Mouse (Mus musculus): Measurements from ENCODE around the gene Zdhhc18. TPM values are rescaled to one million over a fixed set of nuclear protein-coding genes. Genes with fewer than 3 reads are reported as not detected.
A peak's percentile ranks its signal among the peaks of the same experiment; 100 is the strongest.

The Zdhhc18 gene
- total RNA-seq, 2 experiments from 2014 or later: 29.3 to 32.9 TPM

DNA sequence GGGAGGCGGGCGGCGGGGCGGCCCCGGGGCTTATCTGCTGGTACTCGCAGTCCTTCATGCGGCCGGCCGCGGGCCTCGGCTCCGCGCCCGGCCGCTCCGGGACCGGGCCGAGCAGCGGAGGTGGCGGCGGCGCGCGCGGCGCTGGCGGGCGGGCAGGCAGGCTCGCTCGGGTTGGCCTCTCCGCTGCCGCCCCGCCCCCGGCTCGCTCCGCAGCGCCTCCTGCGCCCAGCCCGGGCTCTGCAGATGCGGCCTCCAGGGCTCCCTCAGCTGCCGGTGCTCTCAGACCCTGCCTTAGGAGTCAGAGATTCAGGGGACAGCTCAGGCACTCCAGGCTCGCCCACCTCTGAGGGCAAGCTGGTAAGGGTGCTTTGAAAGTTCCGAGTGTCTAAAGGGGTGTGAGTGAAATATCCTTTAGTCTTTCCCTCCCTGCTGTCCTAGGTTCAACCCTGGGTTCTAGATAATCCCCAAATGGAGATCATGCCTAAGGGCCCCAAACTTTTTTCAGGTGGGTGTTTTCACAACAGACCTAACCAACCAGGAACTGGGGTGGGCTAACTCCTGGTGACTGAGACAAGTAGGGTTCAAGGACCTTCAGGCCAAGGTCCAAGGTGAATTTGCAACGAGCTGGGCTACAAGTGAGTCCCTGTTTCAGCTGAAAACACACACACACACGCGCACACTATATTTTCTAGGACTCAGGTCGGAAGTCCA, 16.5 kb downstream of the Zdhhc18 start:
- intact Hi-C loops (cut with DNase I): loop anchor here (5.0 kb wide), 1 partner anchor 36 kb away; no protein-coding TSS in a partner anchor
- DNase-seq (ENCODE audit: low spot score in 2 of 2): peak; percentile 83 to 87

DNA sequence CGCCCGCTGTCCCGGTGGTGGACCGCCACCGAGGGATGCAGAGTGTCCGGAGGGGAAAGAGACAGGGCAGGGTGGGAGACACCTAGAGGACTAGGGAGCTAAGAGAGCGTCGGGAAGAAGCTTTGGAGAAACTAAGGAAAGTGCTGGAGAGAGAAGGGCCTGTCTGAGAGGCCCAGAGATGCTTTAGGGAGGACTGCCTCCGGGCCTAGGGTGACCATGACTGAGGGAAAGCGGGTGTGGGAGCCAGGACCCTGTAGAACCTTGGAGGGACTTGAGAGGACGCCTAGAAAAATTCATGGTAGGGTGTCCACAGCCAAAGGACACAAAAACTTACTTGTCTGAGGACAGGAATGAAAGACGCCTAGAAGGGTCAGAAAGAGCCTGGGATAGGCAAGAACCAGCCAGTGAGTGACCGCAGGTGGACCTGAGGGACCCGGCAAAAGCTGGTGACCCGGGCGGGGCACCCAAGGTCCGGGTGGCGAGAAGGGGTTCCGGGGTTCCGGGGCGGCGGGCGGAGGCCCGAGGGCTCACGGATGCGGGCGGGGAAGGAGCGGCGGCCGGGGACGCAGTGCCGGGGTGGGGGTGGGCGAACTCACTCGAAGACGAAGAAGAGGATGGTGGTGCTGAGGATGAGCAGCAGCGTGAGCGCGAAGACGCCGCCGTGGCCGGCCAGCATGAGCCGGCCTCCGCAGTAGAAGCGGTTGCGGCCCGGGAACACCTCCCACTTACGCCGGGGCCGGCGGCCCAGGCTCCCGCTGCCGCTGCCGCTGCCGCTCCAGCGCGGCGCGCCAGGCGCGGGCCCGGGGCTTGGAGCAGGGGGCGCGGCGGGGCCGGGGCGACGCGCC, 17.2 kb downstream of the Zdhhc18 start:
- intact Hi-C loops (cut with DNase I): loop anchor here (5.0 kb wide), 1 partner anchor 35 kb away; no protein-coding TSS in a partner anchor
- no peak for DNase-seq (ENCODE audit: low spot score in 2 of 2)

DNA sequence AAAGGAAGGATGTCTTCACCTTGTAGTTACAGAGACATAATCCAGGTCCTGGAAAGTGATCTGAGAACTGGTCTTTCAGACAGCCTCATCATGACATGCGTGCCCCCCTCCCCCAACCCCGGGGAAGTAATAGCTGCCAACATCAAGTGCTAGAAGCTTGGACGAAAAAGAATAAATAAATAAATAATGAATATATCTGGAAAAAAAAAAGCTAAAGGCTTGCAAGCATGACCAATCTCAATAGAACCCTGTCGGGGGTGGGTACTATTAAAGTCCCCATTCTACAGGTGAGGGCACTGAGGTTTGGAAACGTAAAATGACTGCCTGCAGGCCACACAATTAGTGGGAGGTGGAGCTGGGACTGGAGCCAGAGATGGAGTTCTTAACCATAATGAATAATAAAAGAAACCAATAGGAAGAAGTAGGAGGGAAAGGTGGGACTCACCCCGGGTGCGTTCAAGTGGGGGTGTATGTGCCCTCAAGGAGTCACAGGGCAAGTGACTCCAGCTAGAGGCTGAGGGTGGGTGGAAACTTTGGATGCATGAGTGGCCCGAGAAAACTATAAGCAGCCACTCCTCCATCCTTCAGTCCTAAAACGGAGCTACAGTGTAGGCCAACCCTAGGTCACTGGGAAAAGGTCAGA, 18.1 kb downstream of the Zdhhc18 start:
- intact Hi-C loops (cut with DNase I): loop anchor here (5.0 kb wide), 1 partner anchor 35 kb away; no protein-coding TSS in a partner anchor
- DNase-seq (ENCODE audit: low spot score in 2 of 2): no peak

DNA sequence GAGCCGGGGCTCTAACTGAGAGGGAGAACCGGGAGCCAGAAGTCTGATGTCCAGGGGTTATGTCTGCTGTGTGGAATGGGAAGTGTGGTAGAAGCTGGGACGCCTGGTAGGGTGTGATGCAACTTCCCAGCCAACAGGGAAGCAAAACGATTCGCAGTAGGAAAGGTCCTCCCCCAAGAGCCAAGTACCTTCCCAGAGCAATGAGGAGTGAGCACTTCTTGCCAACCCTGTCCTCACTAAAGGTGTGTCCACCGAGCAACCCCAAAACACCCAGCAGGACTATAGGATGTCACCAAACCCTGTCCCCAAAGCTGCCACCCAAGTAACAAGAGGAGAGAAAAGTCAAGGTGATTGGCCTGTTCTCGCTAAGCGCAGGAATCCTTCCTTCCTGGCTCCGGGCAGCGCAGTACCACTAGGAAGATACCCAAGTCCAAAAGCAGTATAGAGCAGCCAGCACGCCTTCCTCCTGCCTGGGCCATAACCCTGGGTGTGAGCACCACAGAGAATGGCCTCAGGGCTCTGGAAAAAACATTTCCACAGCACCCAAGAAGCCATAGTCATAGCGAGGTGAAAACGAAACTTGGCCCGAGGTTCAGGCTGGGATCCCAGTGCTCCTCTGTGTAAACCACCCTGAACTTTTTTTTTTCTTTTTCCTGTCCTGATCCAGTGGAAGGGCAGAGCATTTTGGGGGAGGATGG, 18.7 kb downstream of the Zdhhc18 start:
- intact Hi-C loops (cut with DNase I): loop anchor here (5.0 kb wide), 1 partner anchor 34 kb away; no protein-coding TSS in a partner anchor
- DNase-seq (ENCODE audit: low spot score in 2 of 2): no peak

DNA sequence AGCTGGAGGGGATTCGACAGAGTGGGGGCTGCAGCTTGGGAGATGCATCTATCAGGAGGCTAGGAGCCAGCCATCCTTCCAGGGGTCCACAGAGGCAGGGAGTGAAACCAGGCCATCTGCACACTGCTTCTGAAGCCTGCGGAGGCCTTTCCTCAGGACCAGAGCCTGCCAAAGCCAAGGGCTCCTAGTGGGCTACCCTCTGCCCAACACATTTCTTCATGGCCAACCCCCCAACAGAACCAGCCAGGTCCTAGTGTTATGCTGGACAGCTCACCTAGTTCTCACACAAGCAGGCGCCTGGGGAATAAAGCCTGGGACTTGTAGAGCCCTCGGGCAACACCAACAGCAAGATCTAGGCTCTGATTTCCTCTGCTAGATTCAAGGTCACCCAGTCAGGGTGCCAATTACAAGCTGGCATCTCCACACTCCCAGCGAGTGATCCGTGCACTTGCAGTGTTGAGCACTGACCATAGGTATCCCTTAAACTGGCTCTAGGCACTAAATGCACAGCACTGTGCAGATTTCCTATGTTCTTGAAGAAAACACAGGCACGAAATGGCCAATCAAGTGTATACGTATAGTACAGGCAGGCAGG, 19.5 kb downstream of the Zdhhc18 start:
- intact Hi-C loops (cut with DNase I): loop anchor here (5.0 kb wide), 1 partner anchor 33 kb away; no protein-coding TSS in a partner anchor

DNA sequence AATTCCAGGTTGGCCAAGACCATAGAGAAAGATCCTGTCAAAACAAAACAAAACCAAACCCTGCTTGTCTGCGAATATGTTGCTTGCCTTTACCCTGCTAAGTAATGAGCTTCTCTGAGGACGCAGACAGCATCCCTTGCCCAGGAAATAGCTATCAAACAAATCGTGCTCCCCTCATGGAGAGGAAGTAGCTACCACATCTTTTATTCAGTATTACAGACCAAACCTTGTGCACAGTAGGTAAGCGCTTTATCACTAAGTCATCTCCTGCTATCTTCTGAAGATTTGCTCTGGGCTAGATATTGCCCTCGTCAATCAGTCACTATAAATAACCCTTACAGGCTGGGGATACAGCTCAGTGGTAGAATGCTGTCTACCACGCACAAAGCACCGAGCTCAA, 20.8 kb downstream of the Zdhhc18 start:
- intact Hi-C loops (cut with DNase I): no loop called here
- no peak for DNase-seq (ENCODE audit: low spot score in 2 of 2)

More for the DNA sequence above, 19.5 kb downstream of the Zdhhc18 start:
- no peak for DNase-seq (ENCODE audit: low spot score in 2 of 2)

DNA sequence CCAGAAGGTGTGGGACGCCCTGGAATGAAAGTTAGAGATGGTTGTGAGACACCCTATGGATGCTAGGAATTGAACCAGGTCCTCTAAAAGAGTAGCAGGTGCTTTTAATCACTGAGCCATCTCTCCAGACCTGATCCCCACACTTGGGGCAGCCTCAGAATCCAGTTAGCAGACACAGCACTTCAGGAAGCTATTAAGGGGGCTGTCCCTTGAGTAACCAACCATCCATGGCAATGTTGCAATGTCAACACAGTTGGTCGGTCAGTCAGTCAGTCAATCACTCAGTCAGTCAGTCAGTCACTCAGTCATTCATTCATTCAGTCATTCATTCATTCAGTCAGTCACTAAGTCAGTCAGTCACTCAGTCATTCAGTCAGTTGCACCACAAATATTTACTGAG, 21.4 kb downstream of the Zdhhc18 start:
- no peak for DNase-seq (ENCODE audit: low spot score in 2 of 2)
- intact Hi-C loops (cut with DNase I): no loop called here

DNA sequence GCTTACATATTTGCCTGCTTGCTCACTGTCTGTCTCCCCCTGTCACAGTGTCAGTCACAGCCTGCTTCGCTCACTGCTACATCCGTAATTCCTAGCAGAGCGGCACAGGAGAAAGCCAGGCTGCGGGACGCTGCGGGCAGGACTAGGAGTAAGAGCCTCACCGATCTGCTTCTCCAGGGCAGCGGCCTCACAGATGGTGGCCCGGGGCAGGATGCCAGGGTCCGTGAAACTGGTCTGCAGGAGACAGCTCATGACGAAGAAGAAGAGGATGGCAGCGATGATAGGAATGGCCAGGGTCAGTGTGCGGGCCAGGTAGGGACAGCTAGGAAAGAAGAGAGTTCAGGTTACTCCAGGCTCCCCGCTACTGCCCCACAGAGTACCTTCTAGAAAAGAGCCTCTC, 22.9 kb downstream of the Zdhhc18 start:
- DNase-seq (ENCODE audit: low spot score in 2 of 2): no peak

DNA sequence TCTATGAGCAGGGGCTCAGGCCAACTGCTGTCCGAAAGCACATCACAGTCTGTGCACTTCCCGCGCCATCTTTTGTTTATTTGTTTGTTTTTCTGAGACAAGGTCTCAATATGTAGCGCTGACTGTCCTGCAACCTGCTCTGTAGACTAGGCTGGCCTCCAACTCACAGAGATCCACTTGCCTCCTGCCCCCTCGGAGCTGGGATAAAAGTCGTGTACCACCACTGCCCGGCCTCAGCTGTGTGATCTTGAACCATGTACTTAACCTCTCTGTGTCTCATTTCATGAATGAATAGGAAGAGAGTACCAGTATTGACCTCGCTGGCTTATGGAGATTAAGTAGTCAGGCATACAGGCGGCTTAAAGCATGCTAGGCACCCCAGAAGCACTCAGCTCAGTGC, 23.3 kb downstream of the Zdhhc18 start:
- intact Hi-C loops (cut with DNase I): no loop called here
- no peak for DNase-seq (ENCODE audit: low spot score in 2 of 2)

More for the DNA sequence above, 22.9 kb downstream of the Zdhhc18 start:
- intact Hi-C loops (cut with DNase I): no loop called here

DNA sequence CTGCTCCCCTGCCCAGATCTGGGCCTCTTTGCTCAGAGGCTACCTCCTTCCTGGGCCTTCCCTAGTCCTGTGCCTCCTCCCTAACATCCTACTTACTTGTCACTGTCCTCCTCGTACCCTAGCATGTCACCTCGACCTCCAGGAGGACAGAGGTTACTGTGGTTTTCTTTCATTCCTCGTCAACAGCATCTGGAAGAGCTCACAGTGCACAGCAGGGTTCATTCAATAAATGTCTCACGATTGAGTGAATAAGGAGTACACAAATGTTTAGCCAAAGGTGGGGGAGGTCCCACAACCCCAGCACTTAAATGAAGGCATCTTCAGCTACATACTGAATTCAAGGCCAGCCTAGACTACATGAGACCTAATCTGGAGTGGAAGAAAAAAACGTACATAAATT, 23.7 kb downstream of the Zdhhc18 start:
- no peak for DNase-seq (ENCODE audit: low spot score in 2 of 2)
- intact Hi-C loops (cut with DNase I): no loop called here

DNA sequence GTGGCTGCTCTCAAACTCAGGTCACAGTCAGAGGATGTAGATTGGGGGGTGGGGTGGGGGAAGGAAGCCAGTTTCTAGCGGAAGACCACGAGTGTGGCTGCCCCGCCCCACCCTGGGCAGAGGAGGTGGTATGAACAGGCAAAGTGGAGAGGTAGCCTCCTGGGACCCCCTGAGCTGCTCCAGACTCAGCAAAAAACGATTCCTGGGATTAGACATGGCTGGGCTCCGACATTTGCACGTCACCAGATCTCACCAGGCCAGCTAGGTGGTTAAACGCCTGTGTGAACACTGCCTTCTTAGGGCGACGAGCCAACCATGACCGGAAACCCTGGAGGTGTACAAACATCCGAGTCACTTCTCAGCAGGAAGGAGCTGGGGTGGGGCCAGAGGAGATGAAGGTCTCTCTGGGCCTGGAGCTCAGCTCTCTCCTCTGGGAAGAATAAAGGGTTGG, 24.3 kb downstream of the Zdhhc18 start:
- intact Hi-C loops (cut with DNase I): no loop called here
- DNase-seq (ENCODE audit: low spot score in 2 of 2): no peak

DNA sequence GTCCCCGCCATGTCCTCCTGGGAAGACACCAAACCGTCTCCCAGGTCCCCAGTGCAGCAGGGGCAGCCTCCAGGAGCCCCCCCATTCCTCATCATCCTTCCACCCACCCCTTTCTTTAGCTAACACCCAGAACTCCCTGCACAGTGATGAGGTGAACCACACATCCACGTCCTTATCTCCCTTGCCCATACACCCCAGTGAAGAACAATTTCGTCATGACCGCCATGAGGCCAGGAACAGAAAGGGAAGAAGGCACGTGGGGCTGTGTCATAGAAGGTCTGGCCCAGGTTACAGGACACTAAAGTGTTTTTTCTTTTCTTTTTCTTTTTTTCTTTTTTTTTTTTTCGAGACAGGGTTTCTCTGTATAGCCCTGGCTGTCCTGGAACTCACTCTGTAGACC, 25.1 kb downstream of the Zdhhc18 start:
- DNase-seq (ENCODE audit: low spot score in 2 of 2): no peak

DNA sequence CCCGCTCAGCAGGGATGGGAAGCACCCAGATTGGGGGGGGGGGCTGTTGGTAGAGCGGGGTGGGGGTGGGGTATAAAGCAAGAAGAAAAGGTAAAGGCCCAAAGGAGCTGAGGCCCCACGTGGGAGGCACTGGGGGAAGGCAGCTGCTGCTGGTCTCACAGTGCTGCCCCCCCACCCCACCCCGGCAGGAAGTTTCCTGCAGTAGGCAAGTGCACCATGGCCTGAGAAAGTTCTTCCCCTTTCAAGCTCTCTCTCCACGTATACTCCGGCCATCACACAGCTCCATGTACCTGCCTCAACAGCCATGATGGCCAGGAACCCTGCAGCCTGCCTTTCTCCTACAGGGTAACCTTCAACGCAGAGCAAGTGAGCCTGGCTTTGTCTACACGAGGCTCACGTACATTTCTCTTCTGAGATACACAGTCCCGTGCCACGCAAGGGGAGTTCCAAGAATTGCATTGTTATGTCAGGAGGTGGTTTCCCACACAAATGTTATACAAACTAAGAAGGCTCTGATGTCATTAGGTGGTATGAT, 27.7 kb downstream of the Zdhhc18 start:
- intact Hi-C loops (cut with DNase I): no loop called here
- DNase-seq (ENCODE audit: low spot score in 2 of 2): no peak

More for the DNA sequence above, 25.1 kb downstream of the Zdhhc18 start:
- intact Hi-C loops (cut with DNase I): no loop called here

DNA sequence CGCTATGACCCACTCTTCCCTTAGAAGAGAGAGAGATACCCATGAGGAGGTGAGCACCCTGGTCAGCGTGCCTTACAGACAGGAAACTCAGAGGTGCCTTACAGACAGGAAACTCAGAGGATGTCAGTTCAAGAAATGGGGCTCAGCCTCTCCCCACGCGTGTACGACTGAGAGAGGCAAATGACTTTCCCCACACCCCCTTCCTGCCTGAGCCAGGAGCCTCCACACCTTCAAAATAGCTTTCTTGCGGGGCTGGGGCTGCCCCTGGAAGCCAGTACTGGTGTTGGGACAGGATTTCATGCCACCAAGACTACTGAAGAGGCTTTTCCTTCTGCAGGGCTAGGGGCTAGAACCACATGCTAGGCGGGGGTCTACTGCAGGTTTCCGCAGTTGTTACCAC, 29.3 kb downstream of the Zdhhc18 start:
- DNase-seq (ENCODE audit: low spot score in 2 of 2): no peak
- intact Hi-C loops (cut with DNase I): no loop called here

DNA sequence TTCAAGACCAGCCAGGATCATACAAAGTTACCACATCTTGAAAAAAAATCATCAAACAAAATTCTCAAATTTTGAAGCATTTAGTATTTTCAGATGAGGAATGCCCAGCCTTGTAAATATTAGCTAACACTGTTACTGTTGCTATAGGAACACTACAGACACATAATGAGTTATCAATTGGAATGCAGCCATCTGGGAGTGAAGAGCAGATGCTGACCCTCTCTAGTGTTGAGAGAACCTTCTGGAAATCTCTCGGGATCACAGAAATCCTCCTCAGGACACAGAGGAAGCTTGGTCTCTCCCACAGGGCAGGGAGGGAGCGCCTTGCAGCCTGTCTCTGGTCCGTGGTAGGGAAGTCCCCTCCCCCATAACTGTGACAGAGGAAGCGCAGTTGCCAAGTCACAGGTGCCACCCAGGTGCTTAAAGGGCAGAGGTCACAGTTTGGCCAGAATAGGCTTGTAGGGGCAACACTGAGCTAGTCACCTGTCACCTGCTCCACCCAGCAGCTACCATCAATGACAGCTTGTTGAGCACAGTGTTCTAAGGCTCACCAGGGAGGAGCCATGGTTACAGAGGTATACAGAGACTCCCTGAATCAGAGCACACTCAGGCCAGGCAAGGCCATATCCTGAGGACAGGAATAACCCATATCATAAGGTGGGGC, 30.3 kb downstream of the Zdhhc18 start:
- DNase-seq (ENCODE audit: low spot score in 2 of 2): no peak
- intact Hi-C loops (cut with DNase I): no loop called here

DNA sequence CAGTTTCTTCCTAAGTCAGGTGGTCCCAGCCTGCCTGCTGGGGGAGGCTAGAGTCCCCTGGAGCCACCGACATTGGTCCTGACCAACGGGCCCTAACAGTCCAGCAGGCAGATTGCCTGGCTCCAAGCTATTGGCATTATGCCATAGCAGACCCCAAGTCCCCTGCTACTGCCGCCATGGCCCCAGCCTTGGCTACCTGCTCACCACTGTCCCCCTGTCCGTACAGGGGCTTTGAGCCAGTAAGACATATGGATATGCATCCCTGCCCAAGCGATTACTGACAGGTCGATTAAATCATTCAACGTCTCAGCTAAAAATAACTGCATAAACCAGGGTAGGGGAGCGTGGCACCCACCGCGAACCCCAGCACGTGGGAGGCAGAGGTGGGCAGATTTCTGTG, 32.0 kb downstream of the Zdhhc18 start:
- intact Hi-C loops (cut with DNase I): no loop called here
- no peak for DNase-seq (ENCODE audit: low spot score in 2 of 2)

DNA sequence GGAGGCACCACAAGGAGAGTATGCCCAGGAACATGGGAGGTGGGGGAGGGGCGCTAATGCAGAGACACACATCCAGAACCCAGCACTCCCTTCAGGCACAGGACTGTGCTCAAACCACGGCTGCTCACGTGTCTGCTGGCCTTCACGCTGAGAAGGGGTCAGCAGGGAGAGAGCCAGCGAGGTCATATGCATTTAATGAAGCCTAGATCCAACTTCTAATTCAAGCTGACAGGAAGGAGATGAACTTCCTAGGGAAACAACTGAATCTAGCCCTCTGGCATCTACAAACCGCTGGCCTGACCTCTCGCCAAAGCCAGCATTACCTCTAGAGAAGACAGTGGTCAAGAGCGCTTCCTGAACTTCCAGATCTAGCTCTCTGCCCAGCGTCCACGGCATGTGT, 34.5 kb downstream of the Zdhhc18 start:
- no peak for DNase-seq (ENCODE audit: low spot score in 2 of 2)
- intact Hi-C loops (cut with DNase I): no loop called here

DNA sequence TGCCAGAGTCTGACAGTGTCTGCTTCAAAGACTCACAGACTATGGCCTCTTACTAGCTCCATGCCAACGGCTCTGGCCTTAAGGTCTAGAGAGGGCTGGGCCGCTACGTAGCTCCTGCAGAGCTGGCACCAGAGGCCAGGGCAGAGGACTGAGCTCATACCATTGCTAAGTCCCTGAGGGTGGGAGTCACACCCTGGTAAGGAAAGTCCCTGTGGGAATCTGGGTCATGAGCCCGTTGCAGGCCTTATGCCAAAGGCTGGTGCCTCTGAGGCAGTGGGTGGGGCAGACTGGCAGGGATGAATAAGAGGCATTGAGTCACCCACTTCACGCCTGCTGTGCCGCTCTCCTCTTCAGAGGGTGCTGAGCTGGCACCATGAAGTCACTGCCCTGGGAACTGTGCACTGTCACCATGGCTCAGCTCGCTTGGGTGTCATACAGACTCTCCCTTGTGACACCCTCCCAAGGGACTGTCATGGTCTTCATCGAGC, 35.6 kb downstream of the Zdhhc18 start:
- DNase-seq (ENCODE audit: low spot score in 2 of 2): peak; percentile 61 to 75
- intact Hi-C loops (cut with DNase I): no loop called here
